Mouse (Mus musculus) hindbrain, postnatal 0 days (tissue): ENCODE results near the gene Sdc4. TPM values are rescaled to one million over a fixed set of nuclear protein-coding genes. Genes with fewer than 3 reads are reported as not detected.

Experiments used
- ATAC-seq: fragments of 200-750 bp; cut with Nextera tagmentation; 2 replicates; pipeline ENCODE4 v1.8.0; 2017; ENCODE audit warnings: mild to moderate bottlenecking, moderate TSS enrichment, moderate library complexity
- DNase-seq: peaks from one replicate; pipeline ENCODE4 v3.0.0-alpha.2; 2015; ENCODE audit warnings: low spot score
- H3K27ac ChIP-seq: fragments of 300-500 bp; sonication (generic); 2 replicates; pipeline ENCODE4 v1.5.1; 2014; ENCODE audit warnings: mild to moderate bottlenecking
- H3K27me3 ChIP-seq: fragments of 300-500 bp; sonication (generic); 2 replicates; pipeline ENCODE4 v1.6.1; 2014; ENCODE audit warnings: low read length, mixed read lengths; ENCODE audit not compliant: insufficient read depth
- H3K36me3 ChIP-seq: fragments of 300-500 bp; sonication (generic); 2 replicates; pipeline ENCODE4 v1.6.1; 2014; ENCODE audit warnings: low read length, mixed read lengths; ENCODE audit not compliant: insufficient read depth
- H3K4me1 ChIP-seq: fragments of 300-500 bp; sonication (generic); 2 replicates; pipeline ENCODE4 v1.6.1; 2014; ENCODE audit warnings: antibody characterized with exemption, low read length, mixed read lengths; ENCODE audit not compliant: insufficient read depth
- H3K4me2 ChIP-seq: fragments of 300-500 bp; sonication (generic); 2 replicates; pipeline ENCODE4 v1.6.1; 2014; ENCODE audit warnings: low read depth, mild to moderate bottlenecking, low read length, moderate library complexity, mixed read lengths
- H3K4me3 ChIP-seq: fragments of 300-500 bp; sonication (generic); 2 replicates; pipeline ENCODE4 v1.5.1; 2014; ENCODE audit warnings: low read length
- H3K9ac ChIP-seq: fragments of 300-500 bp; sonication (generic); replicated peaks from 2 replicates; pipeline ENCODE4 v1.6.1; 2014; ENCODE audit warnings: mild to moderate bottlenecking, low read length, moderate library complexity, mixed read lengths
- H3K9me3 ChIP-seq: fragments of 300-500 bp; sonication (generic); 2 replicates; pipeline ENCODE4 v1.6.1; 2016; ENCODE audit warnings: low read length, mixed read lengths
- CTCF ChIP-seq: IDR thresholded peaks from 2 replicates; pipeline ENCODE4 v1.5.1; 2016; ENCODE audit warnings: antibody characterized with exemption, control low read depth, low read depth
- WGBS: fragments of 180-500 bp; shearing (Covaris S2); extraction: QIAGEN DNeasy Blood & Tissue Kit; methylation state at CpG from one replicate; pipeline ENCODE4 v1.1.7; 2014; 5-methylcytosine and 5-hydroxymethylcytosine counted together
- polyA plus RNA-seq: library from polyadenylated mRNA; unstranded; fragments of >200 nt; fragmentation: Nextera tagmentation; extraction: Ambion mirVana; gene quantifications from 2 replicates; pipeline ENCODE4 v1.2.1, GENCODE M21; 2015
- total RNA-seq: library from RNA; depleted of rRNA; stranded (reverse); fragments of >200 nt; gene quantifications from 2 replicates; pipeline ENCODE4 v1.2.3, GENCODE M21; 2014

The Sdc4 gene
- total and polyA plus RNA-seq, 2 experiments from 2014 or later: 31.1 to 36.7 TPM

DNA sequence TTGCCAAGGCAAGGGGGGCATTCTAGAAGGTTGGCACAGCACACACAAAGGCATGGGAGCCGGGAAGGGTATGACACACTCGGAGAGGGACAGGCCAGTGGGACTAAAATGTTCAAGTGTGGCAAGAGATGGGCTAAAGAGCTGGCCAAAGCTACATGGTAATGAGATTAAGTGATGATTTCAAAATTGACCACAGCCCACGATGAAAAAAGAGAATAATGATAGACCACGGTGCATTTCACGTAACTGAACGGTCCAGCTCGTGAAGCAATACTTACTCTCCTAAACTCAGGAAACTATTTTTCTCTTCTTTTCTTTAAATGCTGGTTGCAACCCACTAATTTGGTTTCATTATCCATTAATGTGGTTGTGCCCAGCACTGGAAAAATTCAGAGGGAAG is 47.6 kb downstream of the Sdc4 start:
- no peak for DNase-seq
- Histone ChIP-seq H3K4me3 (no peak overlapping the region), H3K36me3 (no peaks in the 10 kb centered on the region), H3K4me2 (no peak overlapping the region), H3K9me3 (no peaks in the 10 kb centered on the region), H3K4me1 (0 out of 2 replicates have a peak, but pooled peaks cover 5% of the 10 kb centered on the region), H3K27ac (no peak overlapping the region), H3K9ac (no peak overlapping the region), H3K27me3 (peaks cover 19% of the 10 kb centered on the region)
- no peak for ATAC-seq
- WGBS: 95% methylated on average over 7 of the region's 7 CpGs
- no peak for TF ChIP-seq CTCF

DNA sequence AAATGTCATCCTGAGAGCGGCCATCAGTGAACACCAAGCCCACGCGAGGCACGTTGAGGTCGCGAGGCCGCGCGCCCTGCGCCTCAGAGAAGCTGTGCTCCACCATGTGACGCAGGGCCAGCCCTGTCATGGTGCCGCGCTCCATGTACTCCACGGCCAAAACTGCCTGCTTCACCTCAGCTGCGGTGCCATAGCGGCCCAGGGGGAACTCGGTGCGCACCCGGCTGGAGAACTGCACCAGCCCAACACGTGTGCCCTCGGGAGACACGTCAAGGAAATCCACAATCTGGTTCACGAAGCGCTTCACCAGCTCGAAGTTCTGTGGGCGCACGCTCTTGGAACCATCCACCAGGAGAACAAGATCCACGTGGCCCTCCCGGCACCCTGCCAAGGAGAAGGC is 50.6 kb downstream of the Sdc4 start:
- Histone ChIP-seq H3K4me2 (no peak overlapping the region), H3K4me1 (no peaks in the 10 kb centered on the region; the same call in 1 of the 2 replicates), H3K9me3 (no peaks in the 10 kb centered on the region), H3K36me3 (no peaks in the 10 kb centered on the region), H3K4me3 (no peak overlapping the region), H3K9ac (no peak overlapping the region), H3K27me3 (peaks cover 2% of the 10 kb centered on the region; the same call in 1 of the 2 replicates), H3K27ac (no peak overlapping the region)
- 81% methylated on average over 29 of the region's 29 CpGs for WGBS
- TF ChIP-seq CTCF: no peak
- no peak for ATAC-seq
- DNase-seq: no peak

GRCm38 (mm10) chr2:164389499-164389898 is 54.2 kb downstream of the Sdc4 start:
- DNase-seq (peak; percentile 91), ATAC-seq (peak; percentile 81)
- Histone ChIP-seq H3K27ac (peak overlapping the region; percentile 69; the same call in 1 of the 2 replicates), H3K27me3 (peaks cover 9% of the 10 kb centered on the region; the same call in 1 of the 2 replicates), H3K4me1 (peaks cover 6% of the 10 kb centered on the region), H3K36me3 (no peaks in the 10 kb centered on the region), H3K9me3 (no peaks in the 10 kb centered on the region), H3K9ac (peak overlapping the region; percentile 49; the same call in 1 of the 2 replicates), H3K4me2 (peak overlapping the region; percentile 64), H3K4me3 (peak overlapping the region; percentile 39)
- TF ChIP-seq CTCF: peak; percentile 88
- WGBS: 1% methylated on average over 30 of the region's 30 CpGs

GRCm38 (mm10) chr2:164389020-164389419 is 54.7 kb downstream of the Sdc4 start, which contains the start of gene Slpi:
Gene Slpi (minus strand): TSS chr2:164389095.
- Histone ChIP-seq H3K9me3 (no peaks in the 10 kb centered on the region), H3K27ac (peak within 1 kb of the TSS; percentile 69; the same call in 1 of the 2 replicates), H3K36me3 (no peaks in the 10 kb centered on the region), H3K9ac (peak within 1 kb of the TSS; percentile 49), H3K4me2 (peak within 1 kb of the TSS; percentile 64), H3K4me1 (peaks cover 6% of the 10 kb centered on the region), H3K27me3 (peaks cover 9% of the 10 kb centered on the region; the same call in 1 of the 2 replicates), H3K4me3 (peak within 1 kb of the TSS; percentile 39)
- TF ChIP-seq CTCF: 0 out of 2 replicates have a peak, but pooled peaks have one; percentile 13
- DNase-seq (peak; percentile 69), ATAC-seq (peak; percentile 75)
- under 1% methylated on average over 17 of the region's 17 CpGs for WGBS

GRCm38 (mm10) chr2:164386953-164387352 is 56.7 kb downstream of the Sdc4 start:
- Histone ChIP-seq H3K36me3 (no peaks in the 10 kb centered on the region), H3K4me2 (no peak overlapping the region), H3K27ac (no peak overlapping the region), H3K9ac (no peak overlapping the region), H3K4me1 (peaks cover 6% of the 10 kb centered on the region), H3K9me3 (no peaks in the 10 kb centered on the region), H3K27me3 (peaks cover 9% of the 10 kb centered on the region; the same call in 1 of the 2 replicates), H3K4me3 (no peak overlapping the region)
- TF ChIP-seq CTCF: peak; percentile 84
- DNase-seq (peak; percentile 72), ATAC-seq (no peak)
- 21% methylated on average over 8 of the region's 8 CpGs for WGBS

DNA sequence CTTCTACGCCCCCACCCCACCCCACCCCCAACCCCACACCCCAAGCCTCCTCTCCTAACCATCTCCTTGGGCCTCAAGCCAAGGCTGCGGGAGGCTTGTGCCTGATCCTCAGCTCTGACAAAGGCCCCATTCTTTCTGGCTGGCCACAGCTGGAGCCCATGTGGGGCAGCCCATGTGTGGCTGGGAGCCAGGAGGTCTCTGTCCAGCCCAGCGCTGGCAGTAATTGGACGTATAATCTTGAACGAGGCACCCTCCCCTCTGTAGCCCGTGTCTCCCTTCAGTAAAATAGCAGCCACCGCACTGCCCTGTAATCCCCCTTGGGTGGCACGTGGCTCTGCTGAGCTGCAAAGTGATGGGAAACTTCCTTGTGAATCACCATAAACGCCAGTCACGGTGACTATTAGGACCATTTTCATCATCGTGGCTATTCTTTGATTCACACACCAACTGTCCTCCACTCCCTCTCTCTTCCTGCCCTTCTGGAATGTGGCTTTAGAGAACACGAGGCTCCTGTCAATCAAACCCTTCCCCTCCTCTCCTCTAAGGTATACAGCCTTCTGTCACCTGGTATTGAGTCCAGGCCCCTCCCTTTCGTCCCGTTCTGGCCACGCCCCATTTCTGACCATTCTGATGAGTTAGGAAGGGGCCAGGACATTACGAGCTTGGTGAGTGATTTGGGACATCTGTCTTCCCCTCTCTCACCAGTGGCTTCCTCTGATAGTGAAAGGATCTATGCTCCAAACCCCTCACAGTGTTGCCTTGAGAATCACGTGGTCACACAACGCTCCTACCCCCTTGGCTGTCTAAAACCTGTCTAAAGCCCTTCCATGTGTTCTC is 57.5 kb downstream of the Sdc4 start:
- peaks cover 6% of the 10 kb centered on the region for H3K4me1 ChIP-seq
- ATAC-seq: peak; percentile 81
- H3K9ac ChIP-seq: no peak overlapping the region
- H3K27ac ChIP-seq: no peak overlapping the region
- H3K9me3 ChIP-seq: no peaks in the 10 kb centered on the region
- H3K36me3 ChIP-seq: no peaks in the 10 kb centered on the region
- TF ChIP-seq CTCF: no peak
- H3K4me2 ChIP-seq: peak overlapping the region; percentile 34
- peaks cover 9% of the 10 kb centered on the region; the same call in 1 of the 2 replicates for H3K27me3 ChIP-seq
- WGBS: 9% methylated on average over 18 of the region's 18 CpGs
- DNase-seq: peak; percentile 84
- H3K4me3 ChIP-seq: no peak overlapping the region
